Mouse (Mus musculus) layer of hippocampus, adult 11-12 months (tissue): ENCODE data around the gene Esr2.
"Not testable (repeated sequence)": the region's sequence is repeated elsewhere in the genome, so short reads cannot be mapped to it uniquely, and the experiment has no call there.

Experiments used
- DNase-seq: peaks from one replicate; pipeline ENCODE4 v3.0.0; 2022; ENCODE audit warnings: low spot score

The Esr2 gene

GRCm38 (mm10) chr12:76177000-76177863, at the start of gene Esr2:
Gene Esr2, minus strand, starts transcription at chr12:76177259.
- no peak for DNase-seq

- not testable (repeated sequence) for DNase-seq
Observed at GRCm38 (mm10) chr12:76222104-76222503, 45.0 kb upstream of the Esr2 start.

- DNase-seq, result no peak
Observed at GRCm38 (mm10) chr12:76216716-76217115, 39.7 kb upstream of the Esr2 start.

GRCm38 (mm10) chr12:76215121-76215520, 38.1 kb upstream of the Esr2 start:
- DNase-seq, result no peak

- no peak for DNase-seq
Observed at GRCm38 (mm10) chr12:76209429-76209974, 32.4 kb upstream of the Esr2 start.

- DNase-seq, result no peak
Observed at GRCm38 (mm10) chr12:76200326-76200725, 23.3 kb upstream of the Esr2 start.

- DNase-seq, result no peak
Observed at GRCm38 (mm10) chr12:76197071-76197470, 20.0 kb upstream of the Esr2 start.

- peak; percentile 85 for DNase-seq
Observed at GRCm38 (mm10) chr12:76196709-76197054, 19.6 kb upstream of the Esr2 start.

- peak; percentile 45 for DNase-seq
Observed at GRCm38 (mm10) chr12:76195912-76196708, 19.1 kb upstream of the Esr2 start.

- DNase-seq, result no peak
Observed at GRCm38 (mm10) chr12:76194526-76194925, 17.5 kb upstream of the Esr2 start.

GRCm38 (mm10) chr12:76190940-76191339, 13.9 kb upstream of the Esr2 start:
- DNase-seq, result peak; percentile 28

GRCm38 (mm10) chr12:76187849-76188248, 10.8 kb upstream of the Esr2 start:
- peak; percentile 50 for DNase-seq

- DNase-seq, result no peak
Observed at GRCm38 (mm10) chr12:76186473-76186872, 9.4 kb upstream of the Esr2 start.

- DNase-seq, result no peak
Observed at GRCm38 (mm10) chr12:76185167-76185816, 8.2 kb upstream of the Esr2 start.

GRCm38 (mm10) chr12:76184271-76184670, 7.2 kb upstream of the Esr2 start:
- no peak for DNase-seq

GRCm38 (mm10) chr12:76182831-76183230, 5.8 kb upstream of the Esr2 start:
- no peak for DNase-seq

- DNase-seq, result no peak
Observed at GRCm38 (mm10) chr12:76181471-76181870, 4.4 kb upstream of the Esr2 start.

- DNase-seq, result no peak
Observed at GRCm38 (mm10) chr12:76180442-76180841, 3.4 kb upstream of the Esr2 start.

- DNase-seq, result no peak
Observed at GRCm38 (mm10) chr12:76179527-76179926, 2.5 kb upstream of the Esr2 start.

- no peak for DNase-seq
Observed at GRCm38 (mm10) chr12:76179051-76179450, 2.0 kb upstream of the Esr2 start.

- peak; percentile 57 for DNase-seq
Observed at GRCm38 (mm10) chr12:76177864-76178518, 932 bp upstream of the Esr2 start.

- DNase-seq, result no peak
Observed at GRCm38 (mm10) chr12:76165641-76166040, 11.4 kb downstream of the Esr2 start.
